Mouse (Mus musculus) intestine, postnatal 0 days (tissue): ENCODE measurements around the gene Wasl. TPM values are rescaled to one million over a fixed set of nuclear protein-coding genes. Genes with fewer than 3 reads are reported as not detected.

ENCODE experiments used
- ATAC-seq: fragments of 200-750 bp; cut with Nextera tagmentation; 2 replicates; pipeline ENCODE4 v1.8.0; 2017; ENCODE audit warnings: mild to moderate bottlenecking, moderate TSS enrichment, moderate library complexity
- H3K27ac ChIP-seq: fragments of 300-500 bp; sonication (generic); 2 replicates; pipeline ENCODE4 v1.5.1; 2014; ENCODE audit warnings: mild to moderate bottlenecking, low read depth, low read length, moderate library complexity
- H3K27me3 ChIP-seq: fragments of 300-500 bp; sonication (generic); replicated peaks from 2 replicates; pipeline ENCODE4 v1.6.1; 2014; ENCODE audit warnings: low read length, mixed read lengths; ENCODE audit not compliant: control insufficient read depth, insufficient read depth
- H3K36me3 ChIP-seq: fragments of 300-500 bp; sonication (generic); 2 replicates; pipeline ENCODE4 v1.6.1; 2014; ENCODE audit warnings: mild to moderate bottlenecking, moderate library complexity; ENCODE audit not compliant: control insufficient read depth, insufficient read depth
- H3K4me1 ChIP-seq: fragments of 300-500 bp; sonication (generic); replicated peaks from 2 replicates; pipeline ENCODE4 v1.6.1; 2014; ENCODE audit warnings: antibody characterized with exemption, low read length, mixed read lengths; ENCODE audit not compliant: control insufficient read depth, insufficient read depth
- H3K4me2 ChIP-seq: fragments of 300-500 bp; sonication (generic); replicated peaks from 2 replicates; pipeline ENCODE4 v1.6.1; 2014; ENCODE audit warnings: low read depth, mild to moderate bottlenecking, moderate library complexity
- H3K4me3 ChIP-seq: fragments of 300-500 bp; sonication (generic); 2 replicates; pipeline ENCODE4 v1.5.1; 2014; ENCODE audit warnings: low read depth, low read length
- H3K9ac ChIP-seq: fragments of 300-500 bp; sonication (generic); 2 replicates; pipeline ENCODE4 v1.6.1; 2014; ENCODE audit warnings: mild to moderate bottlenecking, low read depth, low read length
- H3K9me3 ChIP-seq: fragments of 300-500 bp; sonication (generic); 2 replicates; pipeline ENCODE4 v1.6.1; 2016; ENCODE audit warnings: mixed run types; ENCODE audit not compliant: control insufficient read depth
- CTCF ChIP-seq: sonication (generic); IDR thresholded peaks from 2 replicates; pipeline ENCODE4 v1.5.1; 2016; ENCODE audit warnings: low read depth, mild to moderate bottlenecking, control low read depth, antibody characterized with exemption, moderate library complexity
- WGBS: fragments of 180-500 bp; shearing (Covaris S2); extraction: QIAGEN DNeasy Blood & Tissue Kit; methylation state at CpG from one replicate; pipeline ENCODE4 v1.1.7; 2014; 5-methylcytosine and 5-hydroxymethylcytosine counted together
- polyA plus RNA-seq: library from polyadenylated mRNA; unstranded; fragments of >200 nt; fragmentation: Nextera tagmentation; extraction: Ambion mirVana; gene quantifications from 2 replicates; pipeline ENCODE4 v1.2.1, GENCODE M21; 2015

Wasl gene
- polyA plus RNA-seq, 1 experiment from 2014 or later, result 103 TPM

DNA sequence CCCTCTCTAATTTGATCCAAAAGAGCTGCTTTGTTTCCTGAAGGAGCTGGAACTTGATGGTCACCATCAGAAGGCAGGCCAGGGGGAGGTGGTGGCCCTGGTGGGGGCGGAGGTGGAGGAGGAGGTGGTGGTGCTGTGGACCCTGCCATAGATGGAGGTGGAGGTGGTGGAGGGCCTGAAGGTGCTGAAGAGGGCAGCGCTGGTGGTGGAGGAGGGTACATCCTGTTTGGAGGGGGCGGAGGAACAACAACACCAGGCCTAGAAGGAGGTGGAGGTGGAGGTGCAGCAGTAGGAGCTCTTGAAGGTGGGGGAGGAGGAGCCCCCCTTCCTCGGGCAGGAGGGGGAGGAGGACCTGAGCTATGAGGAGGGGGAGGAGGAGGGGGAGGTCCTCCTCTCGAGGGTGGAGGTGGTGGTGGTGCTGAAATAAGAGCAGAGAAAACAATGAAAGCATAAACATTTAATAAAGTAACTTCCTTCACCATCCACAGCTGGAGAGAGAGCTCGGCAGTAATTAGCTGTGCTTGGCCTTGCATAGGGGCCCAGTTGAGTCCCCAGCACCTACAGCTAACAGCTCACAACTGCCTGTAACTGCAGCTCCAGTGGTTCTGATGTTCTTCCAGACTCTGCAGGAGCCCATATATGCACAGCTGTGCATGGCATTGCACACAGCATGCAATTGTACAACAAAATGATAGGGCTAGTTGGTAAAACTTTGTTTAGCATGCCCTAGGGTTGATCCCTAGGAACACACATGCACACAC lies 45.3 kb downstream of the Wasl start:
- Histone ChIP-seq H3K27ac (no peak overlapping the region), H3K27me3 (no peaks in the 10 kb centered on the region), H3K9me3 (no peaks in the 10 kb centered on the region), H3K4me1 (no peaks in the 10 kb centered on the region), H3K36me3 (peaks cover 45% of the 10 kb centered on the region), H3K9ac (no peak overlapping the region), H3K4me3 (no peak overlapping the region), H3K4me2 (no peak overlapping the region)
- TF ChIP-seq CTCF, result no peak
- ATAC-seq, result no peak
- 60% methylated on average over 6 of the region's 6 CpGs for WGBS

DNA sequence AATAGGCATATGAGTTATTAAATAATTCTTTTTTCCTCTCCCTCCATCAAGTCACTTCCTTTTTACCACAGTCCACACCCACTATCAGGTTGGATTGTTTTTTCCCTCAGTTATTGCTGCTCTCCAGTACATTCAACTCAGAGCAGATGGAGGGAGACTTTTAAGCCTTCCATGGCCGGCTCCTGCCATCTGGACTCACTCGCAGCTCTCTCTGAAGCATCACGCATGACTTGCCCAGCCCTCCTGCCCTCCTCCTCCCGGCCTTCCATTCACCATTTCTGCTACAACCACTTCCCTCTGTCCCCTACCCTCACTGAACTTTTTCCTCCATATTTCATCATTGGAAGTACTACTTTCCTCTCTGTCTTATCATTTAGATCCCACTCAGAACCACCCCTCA lies 48.1 kb downstream of the Wasl start:
- no peak for TF ChIP-seq CTCF
- H3K36me3 ChIP-seq, result peaks cover 62% of the 10 kb centered on the region
- H3K4me2 ChIP-seq, result no peak overlapping the region

DNA sequence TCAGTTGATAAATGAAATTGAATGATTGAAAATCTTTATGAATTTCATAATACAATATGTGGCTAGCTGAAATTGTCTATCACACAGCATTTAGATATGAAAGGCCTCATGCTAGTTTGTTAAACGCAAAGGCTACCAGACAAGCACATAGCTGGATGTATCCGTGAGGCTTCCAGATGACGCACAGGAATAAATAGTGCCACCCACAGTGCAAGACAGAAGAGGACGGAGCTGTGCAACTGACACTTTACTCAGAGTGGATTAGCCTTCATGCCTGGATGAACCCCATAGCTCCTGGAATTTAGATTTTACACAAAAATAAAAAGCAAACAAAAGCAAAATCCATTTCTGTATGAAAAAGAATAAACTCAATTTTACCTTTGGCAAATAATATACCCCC lies 50.9 kb downstream of the Wasl start:
- WGBS, result 94% methylated on average over 4 of the region's 4 CpGs
- Histone ChIP-seq H3K4me1 (no peaks in the 10 kb centered on the region), H3K27me3 (no peaks in the 10 kb centered on the region), H3K4me2 (no peak overlapping the region), H3K9me3 (no peaks in the 10 kb centered on the region), H3K4me3 (no peak overlapping the region), H3K36me3 (peaks cover 47% of the 10 kb centered on the region), H3K9ac (no peak overlapping the region), H3K27ac (no peak overlapping the region)
- no peak for TF ChIP-seq CTCF
- no peak for ATAC-seq

More for the DNA sequence above, 48.1 kb downstream of the Wasl start:
- no peaks in the 10 kb centered on the region for H3K4me1 ChIP-seq
- WGBS, result 81% methylated on average over 4 of the region's 4 CpGs
- no peak overlapping the region for H3K27ac ChIP-seq
- no peak overlapping the region for H3K9ac ChIP-seq
- no peak for ATAC-seq
- H3K4me3 ChIP-seq, result no peak overlapping the region
- H3K9me3 ChIP-seq, result no peaks in the 10 kb centered on the region
- H3K27me3 ChIP-seq, result no peaks in the 10 kb centered on the region

DNA sequence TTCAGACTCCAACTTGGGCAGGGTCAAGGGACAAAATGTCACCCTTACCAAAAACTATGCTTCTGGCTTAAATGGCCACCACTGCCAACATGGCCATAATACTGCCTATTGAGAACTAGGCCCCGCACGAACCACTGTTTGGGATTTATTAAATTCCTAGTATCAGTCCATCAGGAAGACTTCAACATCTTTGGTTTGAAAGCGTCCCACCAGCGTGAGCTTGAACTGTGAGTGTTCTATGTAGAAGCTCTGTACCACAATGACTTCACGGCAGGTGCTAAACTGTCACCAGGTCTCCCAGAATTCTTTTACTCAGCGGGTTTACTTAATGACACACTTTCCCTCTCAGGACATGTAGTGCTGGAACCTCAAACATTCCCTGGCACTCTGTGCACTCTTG lies 51.5 kb downstream of the Wasl start:
- no peak overlapping the region for H3K27ac ChIP-seq
- peaks cover 47% of the 10 kb centered on the region for H3K36me3 ChIP-seq
- H3K27me3 ChIP-seq, result no peaks in the 10 kb centered on the region
- no peak for TF ChIP-seq CTCF
- no peaks in the 10 kb centered on the region for H3K9me3 ChIP-seq
- no peaks in the 10 kb centered on the region for H3K4me1 ChIP-seq
- no peak overlapping the region for H3K9ac ChIP-seq
- no peak overlapping the region for H3K4me2 ChIP-seq
- 95% methylated on average over 6 of the region's 6 CpGs for WGBS
- ATAC-seq, result no peak
- H3K4me3 ChIP-seq, result no peak overlapping the region

DNA sequence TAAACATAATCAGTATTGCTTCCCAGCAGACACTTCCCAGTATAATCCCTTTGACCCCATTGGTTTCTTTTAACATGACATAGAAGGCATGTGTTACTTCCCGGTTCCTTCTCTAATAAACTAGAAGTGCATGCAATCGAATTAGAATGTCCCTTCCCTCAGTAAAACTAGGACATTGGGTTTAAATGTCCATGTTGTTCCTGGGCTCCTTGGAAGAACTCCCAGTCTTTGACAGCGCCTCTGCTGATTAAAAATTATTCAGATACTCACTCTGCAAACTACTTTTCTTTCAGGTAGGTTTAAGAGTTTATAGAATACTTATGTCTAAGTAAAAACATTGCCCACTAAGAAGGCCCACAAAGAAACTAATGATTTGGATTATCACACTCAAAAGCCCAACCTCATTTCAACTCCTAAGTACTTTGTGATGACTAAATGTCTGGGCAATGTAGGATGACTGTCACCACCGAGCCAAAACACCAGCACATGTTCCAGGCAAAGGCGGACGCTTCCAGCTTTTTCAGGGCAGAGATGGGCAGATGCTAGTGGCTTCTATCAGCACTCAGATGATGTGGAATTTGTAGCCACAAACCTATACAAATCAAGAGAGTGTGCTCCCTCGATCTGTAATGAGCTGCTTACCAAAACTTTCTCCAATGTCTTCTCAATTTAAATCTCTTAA lies 52.6 kb downstream of the Wasl start:
- Histone ChIP-seq H3K36me3 (peaks cover 37% of the 10 kb centered on the region), H3K27ac (no peak overlapping the region), H3K9me3 (no peaks in the 10 kb centered on the region), H3K4me3 (no peak overlapping the region), H3K9ac (no peak overlapping the region), H3K4me1 (no peaks in the 10 kb centered on the region), H3K4me2 (no peak overlapping the region), H3K27me3 (no peaks in the 10 kb centered on the region)
- ATAC-seq, result no peak
- 87% methylated on average over 7 of the region's 7 CpGs for WGBS
- TF ChIP-seq CTCF, result no peak

DNA sequence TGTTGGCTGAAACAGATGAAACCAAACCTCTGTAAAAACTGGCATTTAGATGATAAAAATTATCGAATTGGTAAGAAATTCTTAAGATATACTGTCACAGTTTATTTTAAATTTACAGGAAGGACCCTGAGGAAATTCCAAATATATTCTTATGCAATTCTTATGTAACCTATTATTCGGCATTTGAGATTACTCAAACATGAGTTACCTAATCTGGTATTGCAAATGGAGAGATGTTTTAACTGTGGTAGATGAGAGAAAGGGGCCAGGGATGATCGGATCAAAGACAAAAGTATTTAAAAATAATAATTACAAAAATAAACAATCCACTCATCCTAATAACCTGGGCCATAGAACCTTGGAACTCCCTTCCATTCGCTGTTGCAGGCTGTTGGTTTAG lies 54.5 kb downstream of the Wasl start:
- no peaks in the 10 kb centered on the region for H3K9me3 ChIP-seq
- TF ChIP-seq CTCF, result no peak

More for the DNA sequence above, 54.5 kb downstream of the Wasl start:
- WGBS, result 94% methylated on average over 4 of the region's 4 CpGs
- ATAC-seq, result no peak
- Histone ChIP-seq H3K27ac (no peak overlapping the region), H3K9ac (no peak overlapping the region), H3K27me3 (no peaks in the 10 kb centered on the region), H3K4me3 (no peak overlapping the region), H3K4me2 (no peak overlapping the region), H3K36me3 (peaks cover 24% of the 10 kb centered on the region), H3K4me1 (no peaks in the 10 kb centered on the region)
